22 mouse cellular contexts compared by ENCODE assay signal in genomic region chr13:29955296-29955695, GRCm38 (mm10). TPM values are rescaled to one million over a fixed set of nuclear protein-coding genes. Genes with fewer than 3 reads are reported as not detected.
DNase-seq lines count a peak whose midpoint lies in the region; ATAC-seq and TF ChIP-seq lines count a peak whose summit lies in the region.
"Had no signal": no experiment of that assay in that cellular context is flagged by ENCODE, and none has a peak within 500 bp of the region (broad histone marks: within the 10 kb centered on the region; RNA-seq: fewer than 3 reads in every experiment).

No protein-coding gene starts in this region.

- 73% methylated on average over 6 of the region's 11 CpGs for WGBS in heart, embryonic 10.5 days
- 43% methylated on average over 11 of the region's 11 CpGs for WGBS in kidney, embryonic 15.5 days
- 34% methylated on average over 10 of the region's 11 CpGs for WGBS in kidney, embryonic 14.5 days
- 24% methylated on average over 9 of the region's 11 CpGs for whole genome bisulfite sequencing in kidney, postnatal 0 days

- H3K9me3 ChIP-seq in heart, embryonic 10.5 days, result no peaks in the 10 kb centered on the region
- 0 out of 2 replicates have a peak, but pooled peaks cover 2% of the 10 kb centered on the region for H3K9me3 ChIP-seq in kidney, embryonic 15.5 days (replicated peaks)
- H3K9me3 ChIP-seq in kidney, embryonic 14.5 days (ENCODE audit: control insufficient read depth, low read length), result no peaks in the 10 kb centered on the region
- H3K9me3 ChIP-seq in kidney, postnatal 0 days (replicated peaks; ENCODE audit: low read length), result no peaks in the 10 kb centered on the region
- H3K9me3 ChIP-seq: embryonic facial prominence, embryonic 15.5 days; forebrain, embryonic 12.5 days had no signal

- no peaks in the 10 kb centered on the region for H3K27me3 ChIP-seq in heart, embryonic 10.5 days (ENCODE audit: insufficient read depth, poor library complexity, severe bottlenecking)
- H3K27me3 ChIP-seq in kidney, embryonic 15.5 days, result no peaks in the 10 kb centered on the region
- no peaks in the 10 kb centered on the region for H3K27me3 ChIP-seq in kidney, embryonic 14.5 days (ENCODE audit: control insufficient read depth, insufficient read depth, low read length)
- no peaks in the 10 kb centered on the region for H3K27me3 ChIP-seq in kidney, postnatal 0 days (ENCODE audit: insufficient read depth, low read length)
- H3K27me3 ChIP-seq: embryonic facial prominence, embryonic 13.5 days; embryonic facial prominence, embryonic 15.5 days; forebrain, embryonic 12.5 days had no signal

- no peak overlapping the region for H3K27ac ChIP-seq in heart, embryonic 10.5 days
- H3K27ac ChIP-seq in kidney, embryonic 15.5 days, result peak overlapping the region; percentile 78
- no peak overlapping the region for H3K27ac ChIP-seq in kidney, embryonic 14.5 days (ENCODE audit: low read depth, low read length)
- peak overlapping the region; percentile 76; the same call in 1 of the 2 replicates for H3K27ac ChIP-seq in kidney, postnatal 0 days
- H3K27ac ChIP-seq: forebrain, embryonic 10.5 days; forebrain, embryonic 12.5 days had no signal

- no peak overlapping the region for H3K4me3 ChIP-seq in heart, embryonic 10.5 days
- no peak overlapping the region for H3K4me3 ChIP-seq in kidney, embryonic 15.5 days (replicated peaks)
- H3K4me3 ChIP-seq in kidney, embryonic 14.5 days (ENCODE audit: low read length), result no peak overlapping the region
- H3K4me3 ChIP-seq in kidney, postnatal 0 days (replicated peaks; ENCODE audit: low read depth, low read length), result no peak overlapping the region
- H3K4me3 ChIP-seq: embryonic facial prominence, embryonic 13.5 days; embryonic facial prominence, embryonic 15.5 days; erythroblast, embryonic 14.5 days; forebrain, embryonic 10.5 days; forebrain, embryonic 12.5 days had no signal

- H3K4me2 ChIP-seq in kidney, embryonic 15.5 days, result 0 out of 2 replicates have a peak overlapping the region, but pooled peaks have one; percentile 14
- no peak overlapping the region for H3K4me2 ChIP-seq in kidney, embryonic 14.5 days (replicated peaks; ENCODE audit: low read depth, low read length)
- H3K4me2 ChIP-seq in kidney, postnatal 0 days (ENCODE audit: low read length), result peak overlapping the region; percentile 21; the same call in 1 of the 2 replicates
- H3K4me2 ChIP-seq: embryonic facial prominence, embryonic 13.5 days; forebrain, embryonic 12.5 days had no signal

- no peak overlapping the region for H3K9ac ChIP-seq in kidney, embryonic 15.5 days
- H3K9ac ChIP-seq in kidney, embryonic 14.5 days (ENCODE audit: low read depth, low read length), result no peak overlapping the region
- H3K9ac ChIP-seq in kidney, postnatal 0 days (ENCODE audit: low read depth, low read length), result 0 out of 2 replicates have a peak overlapping the region, but pooled peaks have one; percentile 18
- H3K9ac ChIP-seq: embryonic facial prominence, embryonic 13.5 days; embryonic facial prominence, embryonic 15.5 days; forebrain, embryonic 12.5 days had no signal

- TF ChIP-seq CTCF in kidney, postnatal 0 days (IDR thresholded peaks at IDR 0.05; ENCODE audit: low read depth), result no peak

- no peak for ATAC-seq in kidney, embryonic 15.5 days (replicated peaks; ENCODE audit: low FRiP score)
- no peak for ATAC-seq in kidney, embryonic 14.5 days (ENCODE audit: low FRiP score, low TSS enrichment)
- ATAC-seq in kidney, postnatal 0 days (replicated peaks; ENCODE audit: low FRiP score, low read depth), result no peak
- ATAC-seq: forebrain, embryonic 14.5 days had no signal

- peaks cover 39% of the 10 kb centered on the region for H3K36me3 ChIP-seq in heart, embryonic 10.5 days
- peaks cover 16% of the 10 kb centered on the region for H3K36me3 ChIP-seq in kidney, embryonic 15.5 days
- H3K36me3 ChIP-seq in kidney, embryonic 14.5 days (ENCODE audit: control insufficient read depth, insufficient read depth, low read length), result peaks cover 8% of the 10 kb centered on the region
- no peaks in the 10 kb centered on the region for H3K36me3 ChIP-seq in kidney, postnatal 0 days (ENCODE audit: insufficient read depth, low read length)

- DNase-seq in heart, adult 11 months, result peak; percentile 84
- no peak for DNase-seq in heart, embryonic 10.5 days (ENCODE audit: low spot score)
- peak; percentile 70 for DNase-seq in kidney, postnatal 0 days (ENCODE audit: low spot score)
- DNase-seq in kidney, adult 9 months, result no peak
- DNase-seq: adrenal gland, adult 2 months; adrenal gland, postnatal 10 days; adrenal gland, postnatal 25 days; cerebellum, adult 11 months; cerebellum, adult 18-20 months; cerebellum, adult 8-10 months; cerebellum, adult 9-11 months; cerebellum, postnatal 14 days; cerebellum, postnatal 36 days; embryo, embryonic 11 days had no signal

- peaks cover 20% of the 10 kb centered on the region; the same call in 1 of the 2 replicates for H3K4me1 ChIP-seq in heart, embryonic 10.5 days
- peaks cover 52% of the 10 kb centered on the region for H3K4me1 ChIP-seq in kidney, embryonic 15.5 days
- peaks cover 33% of the 10 kb centered on the region; the same call in 1 of the 2 replicates for H3K4me1 ChIP-seq in kidney, embryonic 14.5 days (ENCODE audit: control insufficient read depth, insufficient read depth, low read length)
- peaks cover 14% of the 10 kb centered on the region; the same call in 1 of the 2 replicates for H3K4me1 ChIP-seq in kidney, postnatal 0 days (replicated peaks; ENCODE audit: insufficient read depth, low read length)

RNA-seq across cellular contexts. Expression of gene E2f3, which starts 30.6 kb away (rescaled TPM):
- 13.2 and 15.6 TPM in 2 replicates for polyA plus RNA-seq in heart, embryonic 10.5 days (2016; fragmentation: Nextera tagmentation; extraction: Ambion mirVana)
- polyA plus RNA-seq in kidney, embryonic 15.5 days (2015; fragmentation: Nextera tagmentation; extraction: Ambion mirVana), result 14.6 and 15.4 TPM in 2 replicates
- polyA plus RNA-seq in kidney, embryonic 14.5 days (2014; fragmentation: Nextera tagmentation; extraction: Ambion mirVana), result 11.7 and 17.7 TPM in 2 replicates
- 8.2 and 9.2 TPM in 2 replicates for polyA plus RNA-seq in kidney, postnatal 0 days (2015; fragmentation: Nextera tagmentation; extraction: Ambion mirVana)

Comparison
In these comparisons a context has a peak if more than half of its experiments do, and no peak if none do; other contexts are left out.
1. DNase-seq: peak in heart, adult 11 months (single experiment) and kidney, postnatal 0 days (single experiment); none in heart, embryonic 10.5 days (single experiment) and kidney, adult 9 months (single experiment).
2. H3K27ac ChIP-seq: peak in kidney, embryonic 15.5 days (single experiment) and kidney, postnatal 0 days (single experiment); none in heart, embryonic 10.5 days (single experiment) and kidney, embryonic 14.5 days (single experiment).